In genomic region chr16:18031752-18032151, GRCm38 (mm10) we compare ENCODE assay signal across 10 mouse cellular contexts. TPM values are rescaled to one million over a fixed set of nuclear protein-coding genes. Genes with fewer than 3 reads are reported as not detected.
DNase-seq lines count a peak whose midpoint lies in the region; ATAC-seq and TF ChIP-seq lines count a peak whose summit lies in the region.
"Had no signal": no experiment of that assay in that cellular context is flagged by ENCODE, and none has a peak within 500 bp of the region (broad histone marks: within the 10 kb centered on the region; RNA-seq: fewer than 3 reads in every experiment).

No protein-coding gene starts in this region.

- DNase-seq in adrenal gland, postnatal 10 days, result peak; percentile 33
- no peak for DNase-seq in adrenal gland, postnatal 25 days
- DNase-seq in layer of hippocampus, adult 2 months (ENCODE audit: low spot score in 2 of 2), result peak in 1 of 2 experiments; percentile 32
- DNase-seq in layer of hippocampus, postnatal 36 days, result no peak
- DNase-seq in MN1 (ENCODE audit: low spot score), result peak; percentile 44
- DNase-seq in layer of hippocampus, adult 9-11 months, result peak; percentile 24
- no peak for DNase-seq in testis, postnatal 14 days (ENCODE audit: low spot score)

- H3K4me3 ChIP-seq in layer of hippocampus, adult 2 months, result no peak overlapping the region
- H3K4me3 ChIP-seq: neural tube, embryonic 12.5 days had no signal

- no peak for ATAC-seq in monocyte, adult 5-6 weeks (replicated peaks; ENCODE audit: insufficient number of reproducible peaks, low FRiP score, low TSS enrichment, poor library complexity, severe bottlenecking)

- H3K27ac ChIP-seq in layer of hippocampus, adult 2 months, result no peak overlapping the region
- H3K27ac ChIP-seq: neural tube, embryonic 12.5 days had no signal

- peak; percentile 73 for TF ChIP-seq CTCF in layer of hippocampus, adult 2 months (conservative IDR thresholded peaks at IDR 0.05)

RNA-seq across cellular contexts. Expression of gene Dgcr6, which starts 20.9 kb away (rescaled TPM):
- total RNA-seq in adrenal gland, postnatal 10 days (2021), result 10 to 100 TPM; 57.4 to 60.9 TPM
- 71.9 and 82.3 TPM in 2 replicates for total RNA-seq in adrenal gland, postnatal 25 days (2021)
- 10 to 100 TPM; 70.3 to 73.8 TPM for total RNA-seq in layer of hippocampus, adult 2 months (2021)
- 10 to 100 TPM; 66.1 to 70.8 TPM for total RNA-seq in layer of hippocampus, postnatal 36 days (2021)
- 0.67 to 3.5 TPM (median 1.3 TPM) in 3 replicates for total RNA-seq in monocyte, adult 5-6 weeks (2017)

RNA-seq across cellular contexts. Expression of gene Vpreb2, which starts 51.5 kb away (rescaled TPM):
- total RNA-seq in adrenal gland, postnatal 10 days (2021), result under 1 TPM in 1 of 2 experiments, not detected in 1; 0.36 TPM
- total RNA-seq in adrenal gland, postnatal 25 days (2021), result not detected in 2 replicates
- total RNA-seq in layer of hippocampus, adult 2 months (2021), result not detected
- not detected for total RNA-seq in layer of hippocampus, postnatal 36 days (2021)
- total RNA-seq in monocyte, adult 5-6 weeks (2017), result not detected in 3 replicates
- total RNA-seq: left cerebral cortex, postnatal 25 days had no signal

RNA-seq across cellular contexts. Expression of gene Prodh, which starts 58.3 kb away (rescaled TPM):
- 10 to 100 TPM; 14.9 to 16.5 TPM for total RNA-seq in adrenal gland, postnatal 10 days (2021)
- total RNA-seq in adrenal gland, postnatal 25 days (2021), result 41.8 and 67.7 TPM in 2 replicates
- total RNA-seq in layer of hippocampus, adult 2 months (2021), result 10 to 100 TPM; 45.1 to 48.2 TPM
- 10 to 100 TPM; 32.7 to 42.6 TPM for total RNA-seq in layer of hippocampus, postnatal 36 days (2021)
- total RNA-seq in monocyte, adult 5-6 weeks (2017), result 6.4 to 11.0 TPM (median 7.1 TPM) in 3 replicates

Comparison
In these comparisons a context has a peak if more than half of its experiments do, and no peak if none do; other contexts are left out.
1. DNase-seq: peak in adrenal gland, postnatal 10 days (single experiment), MN1 (single experiment) and layer of hippocampus, adult 9-11 months (single experiment); none in adrenal gland, postnatal 25 days (single experiment), layer of hippocampus, postnatal 36 days (0 of 2) and testis, postnatal 14 days (single experiment).
2. RNA of gene Dgcr6, which starts 20.9 kb away (total RNA-seq): 71.9 to 82.3 TPM in adrenal gland, postnatal 25 days, 70.3 to 73.8 TPM in layer of hippocampus, adult 2 months, 66.1 to 70.8 TPM in layer of hippocampus, postnatal 36 days and 57.4 to 60.9 TPM in adrenal gland, postnatal 10 days; 0.67 to 3.5 TPM in monocyte, adult 5-6 weeks; every median in the first group is over 10 times any median in the second.